Mouse (Mus musculus) olfactory bulb, adult 2 months (tissue): ENCODE results near the gene Acrbp. TPM values are rescaled to one million over a fixed set of nuclear protein-coding genes. Genes with fewer than 3 reads are reported as not detected.
"Not testable (repeated sequence)": the region's sequence is repeated elsewhere in the genome, so short reads cannot be mapped to it uniquely, and the experiment has no call there.

Experiments
- H3K27ac ChIP-seq: fragments of 200-500 bp; 2 replicates; pipeline ENCODE4 v1.5.1; 2012; ENCODE audit warnings: low read depth, low read length; ENCODE audit not compliant: insufficient read depth
- H3K4me1 ChIP-seq: fragments of 200-500 bp; 2 replicates; pipeline ENCODE4 v1.6.1; 2012; ENCODE audit warnings: low read length; ENCODE audit not compliant: control insufficient read depth, insufficient read depth
- H3K4me3 ChIP-seq: fragments of 200-500 bp; 2 replicates; pipeline ENCODE4 v1.5.1; 2012; ENCODE audit warnings: mild to moderate bottlenecking, low read depth, low read length, moderate library complexity; ENCODE audit not compliant: insufficient read depth
- CTCF ChIP-seq: fragments of 200-500 bp; IDR thresholded peaks from 2 replicates; pipeline ENCODE4 v1.5.1; 2012; ENCODE audit warnings: low read depth, mild to moderate bottlenecking, low read length, moderate library complexity; ENCODE audit not compliant: insufficient read depth
- POLR2A ChIP-seq: fragments of 200-500 bp; IDR thresholded peaks from 2 replicates; pipeline ENCODE4 v1.6.1; 2012; ENCODE audit warnings: mild to moderate bottlenecking, low read depth, low read length, moderate library complexity; ENCODE audit not compliant: insufficient read depth
- WGBS: fragments of 180-500 bp; shearing (Covaris S2); methylation state at CpG from one replicate; pipeline ENCODE4 v1.1.7; 2018; 5-methylcytosine and 5-hydroxymethylcytosine counted together
- polyA plus RNA-seq: library from polyadenylated mRNA; stranded (reverse); fragments of >200 nt; gene quantifications from 2 replicates; pipeline ENCODE4 v1.2.4, GENCODE M21; 2012; ENCODE audit warnings: low replicate concordance; ENCODE audit not compliant: missing spikeins, insufficient read depth, insufficient read length

Gene Acrbp
- polyA plus RNA-seq, result not detected in 2 replicates

DNA sequence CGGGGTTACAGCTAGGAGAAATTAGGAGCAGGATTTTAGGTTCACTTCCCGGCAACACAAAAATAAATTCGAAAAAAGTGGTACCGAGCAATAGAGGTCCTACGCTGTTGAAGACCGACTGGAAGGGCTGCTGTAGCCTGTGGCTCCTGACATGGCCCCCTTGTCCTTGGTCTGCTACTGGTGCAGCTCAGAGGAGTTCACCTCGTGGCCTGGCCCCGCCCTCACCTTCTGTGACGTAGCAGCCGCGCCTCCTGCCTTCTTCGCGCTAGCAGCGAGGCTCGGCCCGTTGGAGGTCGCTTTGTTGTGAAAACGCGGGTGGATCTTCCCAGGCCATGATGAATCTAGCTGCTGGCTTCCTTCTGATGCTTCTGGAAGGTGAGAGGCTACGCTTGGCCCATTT lies at the start of gene Acrbp:
TSS of gene Acrbp (plus strand) at position 12 of the 400 bp plus-strand sequence.
- H3K4me3 ChIP-seq, result no peak within 1 kb of the TSS
- 48% methylated on average over 20 of the region's 20 CpGs for WGBS

DNA sequence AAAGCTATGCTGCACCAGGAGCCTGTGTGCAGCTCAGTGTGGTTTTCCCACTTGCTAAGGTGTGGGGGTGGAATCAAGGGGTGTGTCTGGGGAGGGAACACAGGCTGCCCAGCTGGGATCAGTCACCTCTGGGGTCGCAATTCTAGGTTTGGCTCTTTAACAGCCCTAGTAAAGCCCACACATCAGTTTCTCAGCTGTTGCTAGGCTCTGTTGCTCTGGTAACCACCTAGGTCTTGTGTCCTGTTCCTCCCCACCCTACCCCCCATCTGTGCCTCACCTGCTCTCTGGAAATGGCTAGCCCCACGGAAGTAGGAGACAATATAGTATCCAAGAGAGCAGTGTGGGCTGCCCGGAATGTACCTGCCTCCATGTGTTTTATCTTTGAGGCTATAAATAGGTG lies 45.8 kb upstream of the Acrbp start:
- H3K4me3 ChIP-seq, result no peak overlapping the region
- WGBS, result 34% methylated on average over 3 of the region's 3 CpGs
- TF ChIP-seq CTCF, result no peak
- TF ChIP-seq POLR2A, result no peak
- peak overlapping the region; percentile 18; the same call in 1 of the 2 replicates for H3K27ac ChIP-seq
- H3K4me1 ChIP-seq, result peaks cover 55% of the 10 kb centered on the region

More for the DNA sequence above, at the start of gene Acrbp:
- TF ChIP-seq CTCF (no peak), POLR2A (no peak)
- no peak within 1 kb of the TSS for H3K27ac ChIP-seq
- no peaks in the 10 kb centered on the region for H3K4me1 ChIP-seq

DNA sequence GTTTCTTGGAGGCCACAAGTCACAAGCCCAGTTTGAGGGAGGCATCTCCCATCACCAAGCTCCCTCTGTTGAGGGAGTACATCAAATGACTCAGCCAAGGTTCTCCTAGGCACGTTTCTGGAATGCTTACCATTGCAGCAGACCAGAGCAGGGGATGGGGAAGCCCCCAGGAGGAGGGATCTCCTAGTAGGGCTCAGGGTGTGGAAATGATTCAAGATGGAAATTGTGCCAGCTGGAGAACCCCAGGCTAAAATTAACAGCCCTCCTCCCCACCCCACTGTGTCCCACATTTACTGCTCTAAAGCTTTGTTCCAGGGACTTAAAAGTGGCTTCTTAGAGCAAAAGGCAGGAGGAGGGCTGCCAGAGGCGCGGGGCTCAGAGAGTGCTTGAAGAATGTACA lies 44.4 kb upstream of the Acrbp start:
- peak overlapping the region; percentile 29; the same call in 1 of the 2 replicates for H3K27ac ChIP-seq
- 5% methylated on average over 3 of the region's 3 CpGs for WGBS
- TF ChIP-seq POLR2A (no peak), CTCF (no peak)
- peaks cover 47% of the 10 kb centered on the region for H3K4me1 ChIP-seq
- no peak overlapping the region for H3K4me3 ChIP-seq

DNA sequence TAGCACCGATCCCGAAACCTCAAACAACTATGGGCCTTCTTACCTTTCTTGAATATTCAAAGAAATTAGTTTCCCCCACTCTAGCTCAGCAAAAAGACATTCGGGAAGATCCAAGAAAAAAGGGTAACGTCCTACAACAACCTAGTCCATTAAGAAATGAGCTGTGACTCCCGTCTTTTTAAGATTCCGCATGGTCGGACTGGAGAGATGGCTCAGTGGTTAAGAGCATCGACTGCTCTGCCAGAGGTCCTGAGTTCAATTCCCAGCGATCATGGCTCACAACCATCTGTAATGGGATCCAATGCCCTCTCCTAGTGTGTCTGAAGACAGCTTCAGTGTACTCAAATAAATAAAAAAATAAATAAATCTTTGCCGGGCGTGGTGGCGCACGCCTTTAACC lies 41.4 kb upstream of the Acrbp start:
- 35% methylated on average over 13 of the region's 13 CpGs for WGBS
- Histone ChIP-seq H3K4me3 (peak overlapping the region; percentile 58), H3K27ac (peak overlapping the region; percentile 89; the same call in 1 of the 2 replicates), H3K4me1 (peaks cover 26% of the 10 kb centered on the region)
- TF ChIP-seq POLR2A (no peak), CTCF (no peak)

DNA sequence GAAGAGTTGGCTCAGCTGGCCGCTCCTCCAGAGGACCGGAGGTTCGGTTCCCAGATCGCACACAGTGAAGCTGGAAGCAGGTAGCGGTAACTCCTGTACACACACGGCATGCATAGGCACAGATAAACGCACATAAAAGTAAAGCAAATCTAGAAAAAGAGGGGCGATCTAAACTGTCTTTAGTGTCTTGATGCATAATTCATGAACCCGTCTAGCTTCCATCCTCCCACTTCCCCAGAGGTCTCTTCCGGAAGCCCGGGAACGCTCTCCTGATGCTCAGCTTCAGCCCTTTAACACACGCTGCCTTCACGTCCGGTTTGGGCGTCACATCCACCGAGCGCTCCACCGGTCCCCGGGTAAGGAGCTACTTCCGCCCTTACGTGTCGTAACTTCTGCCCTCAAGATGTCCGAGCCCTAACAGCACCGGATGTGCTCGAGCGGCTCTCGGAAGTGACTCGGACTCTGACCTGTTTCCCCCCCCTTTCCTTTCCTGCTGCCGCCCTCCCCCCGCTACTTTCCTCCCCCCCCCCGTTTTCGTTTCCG lies 40.8 kb upstream of the Acrbp start:
- WGBS, result under 1% methylated on average over 34 of the region's 34 CpGs
- peak overlapping the region; percentile 89 for H3K27ac ChIP-seq
- H3K4me1 ChIP-seq, result peaks cover 22% of the 10 kb centered on the region
- H3K4me3 ChIP-seq, result peak overlapping the region; percentile 96
- no peak for TF ChIP-seq CTCF
- peak; percentile 33; the same call in 1 of the 2 replicates for TF ChIP-seq POLR2A

DNA sequence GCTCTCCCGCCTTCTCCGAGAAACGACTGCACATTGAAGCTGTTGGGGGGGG lies 40.5 kb upstream of the Acrbp start, which contains the start of gene Zfp384:
TSS of gene Zfp384 (plus strand) at position 17 of the 52 bp plus-strand sequence.
- no peak for TF ChIP-seq CTCF
- no peak for TF ChIP-seq POLR2A
- H3K4me1 ChIP-seq, result peaks cover 20% of the 10 kb centered on the region
- H3K27ac ChIP-seq, result peak within 1 kb of the TSS; percentile 97
- peak within 1 kb of the TSS; percentile 96 for H3K4me3 ChIP-seq
- 0% methylated on average over 3 of the region's 3 CpGs for WGBS

DNA sequence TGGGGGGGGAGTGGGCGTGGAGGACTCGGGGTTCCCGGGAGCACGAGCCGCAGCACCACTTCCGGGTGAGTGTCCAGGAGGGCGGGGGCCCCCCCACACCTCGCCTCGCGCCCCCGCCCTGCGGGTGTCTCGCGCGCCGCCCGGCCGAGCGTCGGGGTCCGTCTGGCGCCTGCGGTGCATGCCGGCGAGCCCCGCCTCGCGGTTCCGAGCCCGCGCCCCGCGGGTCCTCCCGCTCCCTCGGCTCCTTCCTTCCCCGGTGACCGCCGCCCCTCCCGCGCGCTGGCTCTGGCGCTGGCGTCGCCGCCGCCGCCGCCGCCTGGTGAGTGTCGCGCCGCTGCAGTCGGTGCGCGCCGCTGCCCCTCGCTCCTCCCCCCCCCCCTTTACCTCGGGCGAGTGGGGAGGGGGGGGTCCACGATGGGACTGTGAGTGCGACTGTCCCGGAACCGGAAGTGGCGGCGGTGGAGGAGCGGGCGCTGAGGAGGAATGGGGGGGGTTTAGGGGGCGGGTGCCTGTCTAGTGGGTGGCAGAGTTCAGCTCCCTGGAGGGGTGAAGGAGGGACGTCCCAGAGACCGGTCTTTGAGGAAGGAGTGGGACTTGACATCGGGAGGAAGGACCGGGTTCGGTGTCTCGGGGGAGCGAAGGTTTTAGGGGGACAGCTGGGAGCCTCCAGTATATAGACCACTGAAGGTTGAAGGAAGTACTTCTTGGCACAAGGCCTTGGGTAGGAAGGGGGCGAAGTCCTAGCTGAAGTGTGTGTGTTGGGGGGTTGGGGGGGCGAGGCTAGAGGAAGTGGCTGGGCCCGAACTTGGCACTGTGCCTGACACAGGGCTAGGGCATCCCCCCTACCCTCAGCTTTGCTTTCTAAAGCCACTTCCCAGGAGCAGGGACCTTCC lies 40.1 kb upstream of the Acrbp start:
- Histone ChIP-seq H3K4me1 (peaks cover 16% of the 10 kb centered on the region), H3K4me3 (peak overlapping the region; percentile 96), H3K27ac (peak overlapping the region; percentile 97)
- whole genome bisulfite sequencing, result under 1% methylated on average over 76 of the region's 78 CpGs
- TF ChIP-seq POLR2A (peak; percentile 64; the same call in 1 of the 2 replicates), CTCF (no peak)

DNA sequence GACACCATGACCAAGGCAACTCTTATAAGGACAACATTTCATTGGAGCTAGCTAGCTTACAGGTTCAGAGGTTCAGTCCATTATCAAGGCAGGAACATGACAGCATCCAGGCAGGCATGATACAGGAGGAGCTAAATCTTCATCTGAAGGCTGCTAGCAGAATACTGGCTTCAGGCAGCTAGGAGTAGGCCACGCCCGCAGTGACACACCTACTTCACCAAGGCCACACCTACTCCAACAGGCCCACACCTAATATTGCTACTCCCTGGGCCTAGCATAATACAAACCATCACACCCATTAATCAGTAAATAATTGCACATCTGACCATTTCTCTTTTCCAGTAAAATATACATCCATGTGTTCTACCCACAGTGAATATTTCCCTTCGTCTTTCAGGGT lies 31.8 kb upstream of the Acrbp start:
- H3K4me1 ChIP-seq, result no peaks in the 10 kb centered on the region
- no peak overlapping the region for H3K4me3 ChIP-seq
- no peak overlapping the region for H3K27ac ChIP-seq
- 98% methylated on average over 3 of the region's 3 CpGs for WGBS
- TF ChIP-seq POLR2A, result no peak
- TF ChIP-seq CTCF, result no peak

DNA sequence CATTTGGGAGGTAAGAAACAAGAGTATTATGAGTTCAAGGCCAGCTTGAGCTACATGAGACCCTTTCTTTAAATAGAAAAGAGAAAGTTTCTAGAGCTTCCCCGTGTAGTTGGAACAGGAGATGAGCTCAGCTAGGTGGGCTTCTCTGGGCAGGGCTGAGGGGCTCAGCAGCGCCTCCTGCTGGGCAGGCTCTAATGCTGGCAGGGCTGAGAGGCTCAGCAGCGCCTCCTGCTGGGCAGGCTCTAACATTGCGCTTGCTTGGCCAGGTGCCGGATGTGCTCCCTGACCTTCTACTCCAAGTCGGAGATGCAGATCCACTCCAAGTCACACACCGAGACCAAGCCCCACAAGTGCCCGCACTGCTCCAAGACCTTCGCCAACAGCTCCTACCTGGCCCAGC lies 19.0 kb upstream of the Acrbp start:
- H3K27ac ChIP-seq, H3K4me3 ChIP-seq, H3K4me1 ChIP-seq: not testable (repeated sequence)
- 25% methylated on average over 7 of the region's 9 CpGs for WGBS
- TF ChIP-seq CTCF, result peak; percentile 93
